Mouse (Mus musculus) heart, postnatal 36 days (tissue): Measurements from ENCODE around the gene Cspg4. TPM values are rescaled to one million over a fixed set of nuclear protein-coding genes. Genes with fewer than 3 reads are reported as not detected.

Experiments
- total RNA-seq, 2 experiments: library from RNA; stranded (reverse); gene quantifications; 2 replicates each; pipeline ENCODE4 v1.2.3; 2021

The Cspg4 gene
- total RNA-seq, 2 experiments from 2014 or later: 14.7 to 16.7 TPM

Other genes with a start within 250 kb of the Cspg4 start
- gene Lingo1, start 68.6 kb upstream of the Cspg4 start, total RNA-seq: 1 to 10 TPM in 1 of 2 experiments, under 1 TPM in 1; 0.73 to 1.4 TPM
- gene Odf3l1, start 354 bp upstream of the Cspg4 start, total RNA-seq: not detected
- 10 to 100 TPM; 10.0 to 11.1 TPM for gene Snx33, start 63.3 kb downstream of the Cspg4 start, total RNA-seq
- 10 to 100 TPM; 55.1 to 60.7 TPM for gene Imp3, start 72.4 kb downstream of the Cspg4 start, total RNA-seq
- gene Snupn, start 85.8 kb downstream of the Cspg4 start, total RNA-seq: 1 to 10 TPM; 9.5 to 9.9 TPM
- 1 to 10 TPM; 8.2 to 8.6 TPM for gene Ptpn9, start 129.9 kb downstream of the Cspg4 start, total RNA-seq
- gene Sin3a, start 207.0 kb downstream of the Cspg4 start, total RNA-seq: 10 to 100 TPM; 31.6 to 40.1 TPM